Mouse (Mus musculus) megakaryocyte, embryonic 14.5 days (primary cell): ENCODE measurements around the gene Myocd. TPM values are rescaled to one million over a fixed set of nuclear protein-coding genes. Genes with fewer than 3 reads are reported as not detected.

ENCODE experiments used
- H3K27me3 ChIP-seq: replicated peaks from 2 replicates; pipeline ENCODE3; 2012; ENCODE audit warnings: inconsistent platforms
- H3K36me3 ChIP-seq: replicated peaks from 2 replicates; pipeline ENCODE3; 2012; ENCODE audit warnings: low read length, inconsistent platforms, mixed read lengths
- H3K4me1 ChIP-seq: 2 replicates; pipeline ENCODE4 v1.6.1; 2012; ENCODE audit warnings: inconsistent platforms
- H3K4me3 ChIP-seq: replicated peaks from 2 replicates; pipeline ENCODE3; 2012; ENCODE audit warnings: moderate library complexity, mild to moderate bottlenecking, inconsistent platforms
- H3K9me3 ChIP-seq: 2 replicates; pipeline ENCODE4 v1.6.1; 2012; ENCODE audit warnings: inconsistent platforms
- FLI1 ChIP-seq: IDR thresholded peaks from 2 replicates; pipeline ENCODE4 v1.6.1; 2012; ENCODE audit warnings: low read length, inconsistent platforms, mixed read lengths
- GATA1 ChIP-seq: IDR thresholded peaks from 3 replicates; pipeline ENCODE4 v1.6.1; 2012; ENCODE audit warnings: mixed read lengths, low read length, inconsistent platforms, borderline replicate concordance
- polyA plus RNA-seq: library from polyadenylated mRNA; stranded (reverse); fragments of >175 nt; gene quantifications from 2 replicates; pipeline ENCODE4 v1.2.3, GENCODE M21; 2012; ENCODE audit warnings: low replicate concordance; ENCODE audit not compliant: insufficient read depth

The Myocd gene
- polyA plus RNA-seq, 1 experiment: not detected

DNA sequence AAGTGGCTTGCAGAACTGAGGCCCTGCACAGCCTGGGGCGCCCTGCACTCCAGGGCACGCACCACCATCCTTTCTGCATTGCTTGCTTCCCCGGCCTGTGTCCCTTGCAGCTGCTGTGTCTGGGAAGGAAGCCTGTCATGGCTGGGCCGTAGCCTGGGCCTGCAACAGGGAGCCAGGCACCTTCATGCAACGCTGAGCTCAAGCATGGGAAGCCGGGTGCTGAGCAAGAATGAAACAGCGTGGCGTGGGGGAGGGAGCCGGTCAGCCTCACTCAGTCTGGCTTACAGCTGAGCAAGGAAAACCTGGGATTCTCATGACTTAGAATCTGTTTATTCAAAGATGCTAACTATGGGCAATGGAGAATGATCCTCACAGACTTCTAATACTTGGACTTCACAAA is 143.2 kb downstream of the Myocd start:
- TF ChIP-seq GATA1 (no peak), FLI1 (no peak)
- Histone ChIP-seq H3K4me1 (no peaks in the 10 kb centered on the region), H3K9me3 (peaks cover 12% of the 10 kb centered on the region), H3K4me3 (no peak overlapping the region), H3K27me3 (no peaks in the 10 kb centered on the region), H3K36me3 (no peaks in the 10 kb centered on the region)

Other genes starting within 250 kb of the Myocd start
- gene 1700086D15Rik, start 110.1 kb downstream of the Myocd start, polyA plus RNA-seq: not detected in 2 replicates
- gene Arhgap44, start 107.0 kb downstream of the Myocd start, polyA plus RNA-seq: 0.03 TPM in 1 of 2 replicates, not detected in the other